Mouse (Mus musculus): Measurements from ENCODE around the gene Kif23.

The Kif23 gene

DNA sequence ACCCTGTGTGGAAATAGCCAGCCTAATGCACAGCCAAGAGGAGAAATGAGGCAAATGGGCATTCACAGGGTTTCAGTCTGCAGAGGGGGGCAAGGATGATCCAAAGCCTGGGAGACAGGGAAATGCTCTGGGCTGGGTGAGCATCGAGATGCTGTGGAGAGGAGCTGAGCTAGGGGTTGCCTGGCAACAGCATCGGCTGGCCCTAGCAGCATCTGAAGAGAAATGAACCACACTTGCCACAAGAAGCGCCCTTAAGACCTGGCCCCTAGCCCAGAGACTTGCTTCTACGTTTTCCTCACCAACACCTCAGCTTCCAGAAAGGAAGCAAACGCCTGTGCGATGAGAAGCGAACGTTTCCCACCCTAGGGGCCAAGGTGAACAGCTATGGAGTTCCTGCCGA lies 44.1 kb downstream of the Kif23 start:
- DNase-seq, result peak; percentile 21

DNA sequence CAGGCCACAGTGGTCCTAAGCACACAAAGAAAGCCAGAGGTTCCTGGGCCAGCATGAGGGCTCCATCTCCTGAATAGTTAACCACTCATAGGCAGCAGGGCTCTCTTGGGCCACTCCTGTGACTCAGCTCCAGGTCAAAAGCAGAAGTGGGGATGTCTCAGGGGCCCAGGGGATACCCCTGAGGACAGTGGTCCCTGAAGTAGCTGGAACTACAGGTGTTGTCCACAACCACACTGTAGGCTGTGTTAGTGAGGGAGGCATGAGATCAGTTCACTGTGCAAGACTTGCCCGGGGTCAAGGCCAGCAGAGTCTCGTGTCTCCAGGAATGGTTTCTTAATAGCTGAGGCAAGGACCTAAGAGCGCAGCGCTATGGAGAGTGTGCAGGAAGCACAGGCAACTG lies 45.0 kb downstream of the Kif23 start:
- no peak for DNase-seq

DNA sequence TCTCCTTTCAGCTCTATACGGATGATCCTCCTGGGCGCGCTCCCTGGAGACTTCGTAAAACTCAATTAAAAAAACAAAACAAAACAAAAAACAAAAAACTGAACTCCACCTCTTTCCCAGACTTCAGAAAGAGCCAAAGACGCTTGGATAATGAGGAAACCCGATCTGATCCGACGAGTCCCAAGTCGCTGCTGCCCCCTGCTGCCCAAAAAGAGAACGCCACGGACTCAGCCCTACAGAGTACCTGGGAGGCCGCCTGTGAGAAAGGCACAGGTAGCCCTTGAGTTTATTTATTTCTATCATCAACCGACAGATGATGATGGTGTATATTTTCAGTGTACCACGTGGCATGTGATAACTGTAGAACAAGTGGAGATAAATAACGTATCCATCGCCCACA lies 46.8 kb downstream of the Kif23 start:
- peak; percentile 90 for DNase-seq

DNA sequence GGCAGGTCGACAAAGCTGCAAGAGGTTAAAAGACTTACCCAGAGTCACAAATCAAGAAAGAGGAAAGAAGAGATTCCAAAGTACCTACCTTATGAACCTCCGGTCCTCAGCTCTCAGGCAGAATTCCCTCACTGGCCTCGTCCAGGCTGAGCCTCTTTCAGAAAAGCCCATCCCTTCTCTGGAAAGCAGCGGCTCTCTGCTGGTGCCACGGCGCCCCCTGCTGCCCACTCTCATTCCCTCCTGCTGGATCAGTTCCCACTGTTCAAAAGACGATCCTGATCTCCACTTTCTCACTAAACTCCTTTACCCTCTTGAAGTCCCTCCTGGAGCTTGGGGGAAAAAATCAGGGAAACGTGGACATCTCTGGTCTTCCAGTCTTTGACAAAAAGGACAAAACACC lies 48.2 kb downstream of the Kif23 start:
- peak; percentile 90 for DNase-seq

DNA sequence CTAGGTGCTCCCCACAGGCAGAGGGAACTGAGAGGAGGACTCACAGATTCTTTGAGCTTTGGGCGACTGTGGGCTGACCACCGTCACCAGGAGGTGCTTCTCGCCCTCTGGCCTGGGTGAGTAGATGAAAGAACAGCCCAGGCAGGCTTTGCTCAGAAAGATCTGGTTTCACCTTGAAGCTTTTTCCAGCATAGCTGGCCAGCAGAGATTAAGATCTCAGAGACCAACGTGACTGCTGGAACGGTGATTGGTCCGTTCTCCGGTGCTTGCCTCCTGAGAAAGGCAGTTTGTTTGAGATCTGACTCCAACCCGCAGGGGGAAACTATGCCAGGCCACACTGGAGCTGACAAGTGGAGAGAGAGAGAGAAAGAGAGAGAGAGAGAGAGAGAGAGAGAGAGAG lies 51.6 kb downstream of the Kif23 start:
- no peak for DNase-seq

DNA sequence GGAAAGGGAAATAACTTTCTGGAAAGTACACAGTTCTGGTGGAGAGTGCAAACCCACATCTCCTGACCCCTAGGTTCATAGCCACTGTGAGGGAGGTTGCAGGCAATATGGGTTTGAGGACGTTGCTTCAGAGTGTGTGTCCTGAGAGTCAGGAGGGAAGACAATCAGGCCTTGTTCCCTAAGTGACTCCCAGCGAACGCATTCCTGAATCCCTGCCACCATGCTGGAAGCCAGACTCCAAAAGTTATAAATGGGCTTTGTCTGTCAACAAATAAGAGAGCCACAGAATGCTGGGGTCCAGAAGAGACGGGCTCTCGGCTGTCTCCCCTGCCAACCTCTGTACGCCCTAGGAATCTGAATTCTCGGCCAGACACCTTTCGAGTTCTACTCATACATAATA lies 56.7 kb downstream of the Kif23 start:
- DNase-seq, result no peak

DNA sequence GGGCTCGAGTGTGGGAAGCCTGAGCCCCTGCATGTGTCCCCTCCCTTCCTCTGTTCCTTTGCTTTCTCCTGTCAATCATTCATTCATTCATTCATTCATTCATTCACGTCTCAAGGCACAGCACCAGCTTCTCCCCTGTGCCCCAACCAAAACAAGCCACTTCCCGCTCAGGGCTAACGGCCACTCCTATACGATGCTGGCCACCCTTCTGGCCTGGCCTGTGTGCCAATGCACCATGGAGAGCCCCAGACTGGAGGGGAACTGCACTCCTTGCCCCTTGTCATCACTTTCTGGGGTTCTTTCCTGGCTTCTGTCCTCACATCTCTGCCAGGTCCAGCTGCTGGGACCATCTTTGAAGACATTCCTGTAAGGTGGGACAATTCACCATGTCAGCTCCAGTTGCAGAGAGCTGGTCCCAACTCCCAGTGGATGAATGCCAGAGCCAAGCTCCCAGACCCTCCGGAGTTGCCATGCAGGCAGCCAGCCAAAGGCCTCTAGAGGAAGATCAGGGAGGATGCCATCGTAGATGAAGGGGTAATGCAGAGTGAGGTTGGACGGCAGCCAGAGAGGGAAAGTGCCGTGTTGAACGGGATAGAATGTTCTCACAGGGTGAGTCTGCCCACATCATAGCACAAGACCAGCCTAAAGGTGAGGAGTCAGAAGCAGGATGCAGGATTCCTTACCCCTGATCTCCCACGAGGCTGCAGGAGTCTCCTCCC lies 58.8 kb downstream of the Kif23 start:
- DNase-seq, result no peak

DNA sequence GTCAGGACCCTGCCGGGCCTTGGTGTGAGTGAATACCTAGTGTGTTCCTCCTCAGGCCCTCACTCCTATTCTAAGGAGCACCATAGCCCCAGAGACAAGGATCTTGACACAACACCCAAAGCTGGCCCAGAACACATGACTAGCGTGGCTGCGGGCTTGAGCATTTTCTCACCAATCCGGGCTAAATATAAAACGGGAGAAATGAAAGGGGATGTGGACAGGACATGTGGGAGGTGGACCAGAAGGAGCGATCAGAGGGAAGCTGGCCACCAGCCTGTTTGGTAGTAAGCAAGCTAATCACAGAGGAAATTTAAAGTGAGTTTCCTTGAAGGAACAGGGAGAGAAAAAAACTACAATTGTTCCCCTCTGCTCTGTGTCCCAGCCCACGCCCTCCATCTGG lies 60.6 kb downstream of the Kif23 start:
- DNase-seq, result no peak

DNA sequence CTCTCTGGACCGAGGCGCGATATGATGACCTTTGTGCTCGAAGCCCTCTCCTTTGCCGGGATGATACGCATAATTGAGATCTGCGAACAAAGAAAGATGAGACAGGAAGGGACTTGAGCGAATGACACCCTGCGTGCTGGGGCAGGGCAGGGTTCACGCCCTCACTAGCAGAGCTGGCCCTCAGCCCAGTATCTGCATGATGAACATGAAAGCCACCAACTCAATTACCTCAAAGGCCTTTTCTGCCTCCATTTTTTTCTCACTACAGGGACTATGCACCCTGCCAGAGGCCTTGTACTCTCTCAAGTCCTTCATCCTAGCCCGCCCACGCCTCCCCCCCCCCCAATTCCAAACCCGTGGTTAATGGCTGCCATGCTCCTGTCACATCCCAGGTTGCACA lies 61.6 kb downstream of the Kif23 start:
- no peak for DNase-seq

DNA sequence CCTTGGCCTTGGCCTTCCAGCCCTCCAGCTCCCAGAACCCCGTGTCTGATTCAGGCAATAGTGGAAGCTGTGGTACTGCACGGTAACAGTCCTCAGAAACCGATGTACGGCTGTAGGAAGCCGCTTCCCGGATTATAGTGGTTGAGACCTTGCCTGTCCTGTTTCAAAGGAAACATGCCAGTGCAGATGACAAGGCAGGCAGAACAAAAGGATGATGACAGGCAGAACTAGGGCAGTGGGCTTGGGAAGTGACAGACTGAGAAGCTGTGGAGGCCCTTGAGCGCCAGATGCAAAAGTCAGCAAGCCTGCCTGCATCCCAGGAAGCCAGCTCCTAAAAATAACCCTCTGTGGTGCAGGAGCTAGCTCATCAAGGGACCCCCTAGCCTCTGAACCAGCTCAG lies 62.2 kb downstream of the Kif23 start:
- no peak for DNase-seq

DNA sequence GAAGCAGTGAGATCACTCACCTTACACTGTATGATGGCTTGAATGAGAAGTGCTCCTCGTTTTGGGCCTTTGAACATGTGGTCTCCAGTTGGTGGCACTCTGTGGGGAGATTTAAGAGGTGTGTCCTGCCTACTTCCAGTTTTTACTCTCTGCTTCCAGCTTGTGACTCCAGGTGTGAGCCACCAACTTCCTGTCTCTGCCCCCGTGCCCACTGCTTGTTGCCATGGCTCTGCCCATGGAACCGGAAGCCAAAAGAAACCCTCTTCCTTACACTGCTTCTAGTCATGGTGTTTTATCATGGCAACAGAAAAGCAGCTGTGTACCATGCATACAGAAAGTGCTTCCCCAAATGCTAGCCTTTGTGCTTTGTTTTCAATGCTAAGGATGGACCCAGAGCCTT lies 64.4 kb downstream of the Kif23 start:
- DNase-seq, result no peak

DNA sequence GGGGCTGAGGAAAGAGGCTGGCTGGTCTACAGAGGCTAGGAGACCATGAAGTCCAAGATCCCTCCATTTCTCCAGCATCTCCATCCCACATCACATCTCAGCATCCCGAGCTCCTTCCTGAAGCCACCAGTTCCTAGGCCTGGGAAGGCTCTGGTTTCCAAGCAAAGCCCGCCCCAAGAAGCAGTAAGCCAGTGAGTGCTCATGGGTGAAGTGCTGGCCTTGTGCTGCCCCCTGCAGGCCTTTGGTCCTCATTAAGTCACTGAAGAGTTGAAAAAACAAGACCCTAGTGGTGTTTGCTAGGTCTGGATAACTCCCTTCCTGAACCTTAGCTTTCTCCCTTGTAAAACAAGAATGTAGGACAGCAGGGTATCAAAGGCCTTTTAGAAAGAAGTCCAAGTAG lies 67.7 kb downstream of the Kif23 start:
- peak; percentile 77 for DNase-seq

DNA sequence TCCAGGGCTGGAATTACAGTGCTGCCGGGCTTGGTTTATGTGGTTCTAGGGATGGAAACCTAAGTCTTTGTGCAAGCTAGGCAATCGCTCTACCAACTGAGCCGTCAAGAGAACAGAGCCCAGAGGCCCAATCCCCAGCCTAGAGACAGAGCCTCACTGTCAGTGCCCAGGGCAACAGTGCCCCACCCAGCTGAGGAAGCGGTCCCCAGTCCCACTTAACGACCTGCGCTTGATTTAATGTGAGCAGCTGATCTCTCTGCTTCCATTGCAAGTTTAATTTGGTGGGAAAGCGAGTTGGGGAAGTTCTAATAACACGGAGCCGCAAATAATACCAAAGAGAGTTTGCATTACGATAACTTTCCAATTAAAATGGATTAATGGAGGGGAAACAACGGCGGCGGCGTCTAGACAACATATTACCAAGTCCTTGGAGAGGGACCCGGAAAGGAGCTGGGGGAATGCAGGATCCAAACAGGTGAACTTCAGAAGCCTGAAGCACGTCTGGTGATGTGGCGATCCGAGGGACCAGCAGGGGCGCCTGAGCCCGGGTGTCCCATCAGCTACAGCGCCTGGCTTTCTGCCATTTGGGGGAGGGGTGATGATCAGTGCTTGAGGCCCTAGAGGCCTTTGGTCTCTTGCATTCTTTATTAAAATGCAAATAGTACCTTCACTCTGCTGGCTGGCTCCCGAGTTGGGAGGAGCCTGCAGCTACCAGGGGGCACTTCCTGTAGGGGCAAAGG lies 69.0 kb downstream of the Kif23 start:
- DNase-seq, result no peak

DNA sequence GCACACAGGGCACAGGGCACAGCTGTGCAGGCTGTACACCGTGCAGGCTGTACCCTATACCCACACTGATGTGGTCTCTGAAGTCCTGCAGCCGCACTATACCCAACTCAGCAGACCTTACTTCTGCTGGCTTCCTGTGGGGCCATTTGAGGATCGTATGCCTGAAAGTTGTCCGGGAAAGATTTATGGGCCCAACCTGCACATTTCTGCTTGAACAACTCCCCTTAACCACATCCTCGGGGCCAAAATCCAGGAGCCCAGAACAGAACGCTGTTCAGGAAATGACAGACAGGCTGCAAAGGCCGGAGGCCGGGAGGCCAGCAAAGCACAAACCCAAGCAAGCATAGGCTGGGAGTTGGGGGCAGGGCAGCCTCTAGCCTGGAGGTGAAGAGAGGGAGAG lies 73.2 kb downstream of the Kif23 start:
- no peak for DNase-seq

DNA sequence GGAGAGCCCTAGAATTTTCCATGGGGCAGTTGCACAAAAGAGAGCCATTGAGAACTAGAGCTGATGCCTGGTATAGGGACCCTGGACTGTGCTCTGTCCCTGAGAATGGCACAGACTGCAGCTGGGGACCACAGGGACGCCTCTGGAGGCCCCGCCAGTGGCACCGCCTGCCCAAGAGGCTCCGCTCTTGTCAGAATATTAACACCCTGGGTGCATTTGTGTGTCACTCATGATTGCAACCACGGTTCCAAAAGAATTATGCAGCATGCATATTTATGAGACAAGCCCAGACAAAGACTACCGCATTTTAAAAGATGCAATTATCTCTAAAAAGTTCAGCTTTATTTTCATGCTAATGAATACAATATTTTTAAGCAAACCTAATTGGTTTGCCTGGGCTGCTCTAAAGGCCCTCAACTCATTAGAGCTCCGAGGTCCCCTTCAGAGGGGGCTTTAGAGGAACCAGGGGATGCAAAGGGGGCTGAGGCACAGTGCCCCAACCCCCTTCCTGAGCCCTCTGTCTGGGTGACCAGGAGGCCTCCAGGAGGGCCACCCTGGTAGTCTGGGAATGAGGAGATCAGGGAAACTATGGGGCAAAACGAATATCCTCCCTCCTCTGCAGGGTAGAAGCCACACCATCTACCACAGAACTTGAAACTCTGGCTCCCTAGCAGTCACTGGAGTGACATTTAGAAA lies 74.2 kb downstream of the Kif23 start:
- DNase-seq, result no peak

DNA sequence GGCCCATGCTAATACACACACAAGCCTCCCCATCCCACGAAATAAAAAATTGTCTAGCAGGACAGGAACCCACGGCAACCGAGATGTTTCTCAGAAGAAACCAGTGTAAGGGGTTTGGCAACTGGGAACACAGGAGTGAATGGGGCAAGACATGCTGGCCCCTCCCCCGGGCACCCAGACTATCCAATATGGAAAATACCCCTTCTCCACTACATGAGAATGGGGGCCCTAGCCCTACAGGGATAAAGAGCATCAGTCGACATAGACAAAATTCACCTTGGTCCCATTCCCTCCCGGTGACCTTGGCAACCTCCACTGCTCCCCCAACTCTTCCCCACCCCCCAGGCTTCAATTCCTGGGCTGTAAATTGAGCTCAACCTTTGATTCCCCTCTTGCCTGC lies 74.7 kb downstream of the Kif23 start:
- no peak for DNase-seq

DNA sequence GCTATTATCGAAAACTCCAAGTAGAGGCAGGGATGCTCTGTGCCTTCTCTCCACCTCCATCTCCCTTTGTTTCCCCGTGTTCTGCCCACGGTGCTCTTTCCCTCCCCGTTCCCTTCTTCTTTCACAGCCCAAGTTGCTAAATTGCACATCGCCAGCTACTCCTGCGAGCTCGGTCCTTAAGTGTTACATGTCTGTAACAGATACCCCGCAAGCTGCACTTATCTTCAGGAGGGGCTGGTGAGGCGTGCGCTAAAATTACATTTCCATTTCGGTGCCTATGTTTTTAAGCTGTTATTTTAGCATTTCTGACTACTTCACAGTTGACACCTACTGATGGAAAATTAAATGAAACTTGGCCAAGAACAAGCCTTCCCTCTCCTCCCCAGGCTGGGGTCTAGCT lies 78.9 kb downstream of the Kif23 start:
- DNase-seq, result no peak

Measured in lung, postnatal 14 days (tissue).